Mouse (Mus musculus): ENCODE results near the gene Pigk. TPM values are rescaled to one million over a fixed set of nuclear protein-coding genes. Genes with fewer than 3 reads are reported as not detected.

The Pigk gene
- total RNA-seq, 2 experiments from 2014 or later = 20.8 to 27.7 TPM

- intact Hi-C loops (cut with DNase I; ENCODE audit: low total_unique reads) = no loop called here
- DNase-seq = no peak
Measured at GRCm38 (mm10) chr3:153016355-153016754, 302.5 kb downstream of the Pigk start.

- intact Hi-C loops (cut with DNase I; ENCODE audit: low total_unique reads) = no loop called here
- DNase-seq = no peak
Measured at GRCm38 (mm10) chr3:153018051-153018450, 304.2 kb downstream of the Pigk start.

- intact Hi-C loops (cut with DNase I; ENCODE audit: low total_unique reads) = no loop called here
- no peak for DNase-seq
Measured at GRCm38 (mm10) chr3:153024016-153024415, 310.1 kb downstream of the Pigk start.

Other genes starting within 250 kb of the Pigk start
- 1 to 10 TPM in 1 of 2 experiments, under 1 TPM in 1; 0.97 to 1.2 TPM for gene Ak5, start 45.7 kb upstream of the Pigk start, total RNA-seq (2021)